Mouse (Mus musculus): ENCODE measurements at regions not wholly inside any gene's neighbourhood (a gene's known extent, or its start where the extent isn't known, plus 50 kb on each side); places are given as distances from the start of the nearest gene placed in this dataset.

DNA sequence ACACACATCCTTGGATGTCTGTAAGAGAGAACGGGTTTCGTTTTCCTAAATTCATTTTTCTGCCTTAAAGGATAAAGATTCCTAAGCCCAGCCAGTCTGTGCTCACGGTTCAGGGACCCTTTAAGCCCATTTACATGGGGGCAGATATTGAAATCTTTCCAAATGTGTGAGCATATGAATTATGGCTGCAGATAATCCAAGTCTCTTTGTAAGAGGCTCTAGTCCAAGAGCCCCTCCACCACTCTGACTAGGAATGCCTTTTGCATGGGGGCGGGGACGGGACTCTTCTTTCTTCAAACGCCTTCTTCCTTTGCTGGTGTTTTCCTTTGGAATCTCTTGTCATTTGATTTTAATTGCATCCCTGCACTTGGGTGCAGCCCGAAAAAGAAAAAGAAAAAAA lies 54.2 kb upstream of the Mgmt start:
- TF ChIP-seq POLR2A (IDR thresholded peaks at IDR 0.05; ENCODE audit: insufficient read depth, low read depth, low read length): no peak
- TF ChIP-seq CTCF (IDR thresholded peaks at IDR 0.05): no peak
- no peak for TF ChIP-seq EP300 (IDR thresholded peaks at IDR 0.05; ENCODE audit: insufficient read depth, low read depth, low read length)
- DNase-seq: no peak
- H3K4me3 ChIP-seq: no peak overlapping the region
- WGBS: 62% methylated on average over 7 of the region's 7 CpGs
- H3K27me3 ChIP-seq (ENCODE audit: control insufficient read depth, insufficient read depth, low read length): no peaks in the 10 kb centered on the region
- intact Hi-C loops (cut with DNase I): no loop called here
- no peak overlapping the region for H3K9ac ChIP-seq (ENCODE audit: low read depth, low read length)
- peaks cover 5% of the 10 kb centered on the region for H3K36me3 ChIP-seq (ENCODE audit: control insufficient read depth, insufficient read depth, low read length)
- no peaks in the 10 kb centered on the region for H3K79me2 ChIP-seq (replicated peaks; ENCODE audit: control insufficient read depth, insufficient read depth, low read length)
- H3K4me1 ChIP-seq (ENCODE audit: control insufficient read depth, insufficient read depth, low read length): peaks cover 19% of the 10 kb centered on the region
- H3K27ac ChIP-seq: peak overlapping the region; percentile 85

DNA sequence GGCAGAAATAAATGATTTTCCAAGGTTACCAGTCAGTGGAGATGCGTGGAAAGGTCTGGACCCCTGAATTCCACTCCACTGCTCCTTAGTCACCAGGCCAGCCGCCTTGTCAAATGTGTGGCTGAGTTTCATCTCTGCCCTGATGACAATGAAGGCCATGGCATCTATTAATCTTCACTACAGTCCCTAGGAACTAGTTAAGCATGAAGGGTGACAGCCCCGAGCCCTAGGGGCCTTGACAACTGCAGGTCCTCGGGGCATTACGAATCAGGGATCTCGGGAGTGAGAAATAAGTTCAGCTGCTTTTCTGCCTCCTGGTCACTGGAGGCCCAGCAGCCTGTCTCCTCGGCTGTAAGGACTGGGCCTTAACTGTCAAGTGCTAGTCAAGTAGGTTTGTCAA lies 51.7 kb upstream of the Mgmt start:
- no peak for DNase-seq

DNA sequence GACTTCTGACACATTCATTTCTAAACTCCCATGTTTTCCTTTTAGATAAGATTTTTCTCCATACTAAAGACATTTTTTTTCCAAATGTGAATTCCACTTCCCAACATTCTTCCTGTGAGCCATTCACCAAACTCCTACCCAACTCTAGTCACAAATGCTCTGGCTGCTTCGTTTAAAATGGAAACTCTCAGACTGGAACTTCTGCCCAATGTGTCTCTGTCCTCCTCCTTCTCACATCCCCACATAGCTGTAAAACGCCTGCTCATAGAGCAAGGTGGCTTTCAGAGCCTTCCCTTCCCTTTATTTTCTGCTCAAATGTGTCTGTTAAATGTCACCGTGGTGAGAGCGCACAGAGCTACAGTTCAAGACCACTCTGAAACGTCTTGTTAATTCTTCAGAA lies 50.1 kb upstream of the Mgmt start:
- peaks cover 15% of the 10 kb centered on the region for H3K4me1 ChIP-seq (ENCODE audit: control insufficient read depth, insufficient read depth, low read length)
- H3K36me3 ChIP-seq (ENCODE audit: control insufficient read depth, insufficient read depth, low read length): peaks cover 5% of the 10 kb centered on the region
- intact Hi-C loops (cut with DNase I): no loop called here
- no peak overlapping the region for H3K4me3 ChIP-seq
- TF ChIP-seq CTCF (IDR thresholded peaks at IDR 0.05) (no peak), EP300 (IDR thresholded peaks at IDR 0.05; ENCODE audit: insufficient read depth, low read depth, low read length) (no peak), POLR2A (IDR thresholded peaks at IDR 0.05; ENCODE audit: insufficient read depth, low read depth, low read length) (no peak)
- 34% methylated on average over 5 of the region's 5 CpGs for WGBS
- H3K27ac ChIP-seq: peak overlapping the region; percentile 51; the same call in 1 of the 2 replicates
- H3K27me3 ChIP-seq (ENCODE audit: control insufficient read depth, insufficient read depth, low read length): no peaks in the 10 kb centered on the region
- no peak for DNase-seq
- no peak overlapping the region for H3K9ac ChIP-seq (ENCODE audit: low read depth, low read length)
- no peaks in the 10 kb centered on the region for H3K79me2 ChIP-seq (replicated peaks; ENCODE audit: control insufficient read depth, insufficient read depth, low read length)

More for the DNA sequence above, 51.7 kb upstream of the Mgmt start:
- intact Hi-C loops (cut with DNase I): no loop called here
- Histone ChIP-seq H3K79me2 (replicated peaks; ENCODE audit: control insufficient read depth, insufficient read depth, low read length) (no peaks in the 10 kb centered on the region), H3K4me3 (no peak overlapping the region), H3K4me1 (ENCODE audit: control insufficient read depth, insufficient read depth, low read length) (peaks cover 20% of the 10 kb centered on the region), H3K36me3 (ENCODE audit: control insufficient read depth, insufficient read depth, low read length) (peaks cover 5% of the 10 kb centered on the region), H3K27me3 (ENCODE audit: control insufficient read depth, insufficient read depth, low read length) (no peaks in the 10 kb centered on the region), H3K27ac (no peak overlapping the region; the same call in 1 of the 2 replicates), H3K9ac (ENCODE audit: low read depth, low read length) (no peak overlapping the region)
- 94% methylated on average over 7 of the region's 7 CpGs for WGBS
- TF ChIP-seq CTCF (IDR thresholded peaks at IDR 0.05) (no peak), EP300 (IDR thresholded peaks at IDR 0.05; ENCODE audit: insufficient read depth, low read depth, low read length) (no peak), POLR2A (IDR thresholded peaks at IDR 0.05; ENCODE audit: insufficient read depth, low read depth, low read length) (no peak)
